Mouse (Mus musculus) hematopoietic stem cell, adult 5-6 weeks (primary cell): ENCODE measurements at regions not wholly inside any gene's neighbourhood (a gene's known extent, or its start where the extent isn't known, plus 50 kb on each side); places are given as distances from the start of the nearest gene placed in this dataset.

Experiments
- ATAC-seq, 2 experiments: fragments of 125-278 bp in 1 of 2; replicated peaks in 1 of 2; 2 replicates each; pipeline ENCODE4 v1.8.0; 2016 to 2017; ENCODE audit warnings: inconsistent platforms in 2 of 2, mild to moderate bottlenecking in 2 of 2, moderate number of reproducible peaks in 2 of 2, low read depth in 1 of 2, moderate TSS enrichment in 1 of 2; ENCODE audit not compliant: low FRiP score in 2 of 2, poor library complexity in 2 of 2, severe bottlenecking in 2 of 2, insufficient read depth in 1 of 2, low TSS enrichment in 1 of 2

GRCm38 (mm10) chr5:77552580-77552979, 144.7 kb upstream of the Igfbp7 start:
- no peak for ATAC-seq

- ATAC-seq: no peak
Observed at GRCm38 (mm10) chr5:77552081-77552480, 144.2 kb upstream of the Igfbp7 start.

DNA sequence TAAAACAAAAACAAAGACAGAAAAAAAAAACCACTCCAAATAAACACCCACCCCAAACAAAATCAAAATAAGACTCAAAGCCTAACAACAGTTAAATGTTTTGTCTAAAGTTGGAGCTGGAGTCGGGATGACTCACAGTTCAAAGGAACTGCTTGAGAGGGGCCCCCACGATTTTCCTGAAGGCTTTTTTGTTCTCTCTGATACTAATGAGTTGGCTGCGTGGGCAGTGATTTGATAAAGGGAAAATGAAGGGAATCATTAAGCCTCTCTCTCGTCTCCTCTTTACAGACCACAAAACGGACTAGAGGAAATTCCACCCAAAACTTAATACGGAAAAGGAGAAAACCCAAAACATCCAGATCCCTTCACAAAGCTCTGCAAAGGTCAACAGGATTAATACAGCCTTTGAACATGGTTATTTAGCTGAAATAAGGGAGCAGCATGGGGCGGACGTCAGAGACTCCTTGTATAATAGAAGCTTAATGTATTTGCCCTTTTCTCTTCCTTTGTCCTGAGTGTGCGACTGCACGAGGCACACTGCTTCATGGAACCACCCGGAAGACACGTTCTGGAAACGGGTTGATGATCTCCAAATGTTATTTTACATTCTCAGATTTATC, 138.3 kb upstream of the Igfbp7 start:
- no peak for ATAC-seq

- ATAC-seq: peak in 1 of 2 experiments; percentile 17; a peak in 1 of 4 replicates
Observed at GRCm38 (mm10) chr5:77532261-77533015, 124.6 kb upstream of the Igfbp7 start.

DNA sequence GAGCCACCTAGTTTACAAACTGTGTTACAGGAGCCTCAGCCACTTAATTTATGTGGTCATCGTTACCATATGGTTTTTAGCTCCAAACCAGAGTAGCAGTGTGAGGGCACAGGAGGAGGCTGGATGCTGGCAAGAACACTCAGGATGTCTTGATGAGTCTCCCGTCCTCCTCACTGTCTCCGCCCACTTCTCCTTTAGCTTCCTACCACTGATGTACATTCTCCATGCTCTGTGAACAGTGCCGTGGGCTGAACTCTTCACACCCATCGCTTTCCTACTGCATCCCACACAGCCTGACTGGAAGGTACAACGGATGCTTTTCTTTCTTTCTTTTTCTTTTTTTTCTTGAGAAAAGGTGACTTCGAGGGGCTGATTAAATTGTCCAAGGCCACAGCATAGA, 122.5 kb upstream of the Igfbp7 start:
- ATAC-seq: no peak

GRCm38 (mm10) chr5:77517252-77517651, 109.4 kb upstream of the Igfbp7 start:
- no peak for ATAC-seq

DNA sequence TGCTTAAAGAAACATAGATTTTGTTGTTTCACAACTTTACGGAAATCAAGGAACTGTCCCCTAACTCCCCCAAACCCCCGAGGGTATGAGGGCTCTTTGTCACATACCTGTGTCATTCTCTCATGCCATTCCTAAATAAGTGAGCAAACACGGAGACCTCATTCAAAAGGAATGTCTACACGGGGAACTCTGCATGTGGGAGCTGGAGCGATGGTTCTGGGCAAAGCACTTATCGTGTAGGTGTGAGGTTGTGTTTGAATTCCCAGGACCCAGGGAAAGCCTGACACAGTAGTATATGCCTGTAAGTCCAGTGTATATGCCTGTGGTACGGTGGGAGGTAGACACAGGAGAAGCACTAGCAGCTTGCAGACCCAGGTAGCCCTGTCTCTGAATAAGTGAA, 107.6 kb upstream of the Igfbp7 start:
- no peak for ATAC-seq

GRCm38 (mm10) chr5:77502684-77503083, 94.8 kb upstream of the Igfbp7 start:
- ATAC-seq: no peak

DNA sequence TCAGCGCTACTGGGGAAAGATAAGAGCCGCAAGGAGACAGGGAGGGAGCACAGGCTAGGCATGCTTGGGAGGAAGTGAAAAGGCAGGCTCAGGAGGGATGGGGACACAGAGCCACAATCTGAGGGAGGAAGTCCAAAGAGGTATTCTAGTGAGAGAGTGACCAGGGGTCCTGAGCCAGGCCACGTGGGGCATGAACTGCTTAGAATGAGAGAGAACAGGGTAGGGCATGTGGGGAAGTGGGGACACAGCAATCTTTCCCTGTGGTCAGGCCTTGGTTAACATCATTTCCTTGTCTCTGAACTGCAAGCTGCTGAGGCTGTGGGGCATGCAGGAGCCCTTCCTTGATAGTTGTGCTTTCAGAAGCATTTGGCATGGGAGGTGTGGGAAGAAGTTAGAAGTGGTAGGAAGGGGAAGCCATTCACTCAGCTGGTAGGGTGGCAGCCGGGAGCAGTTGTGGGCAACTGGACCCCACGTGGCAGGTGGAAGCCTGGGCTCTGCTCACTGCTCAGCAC, 92.2 kb upstream of the Igfbp7 start:
- peak; percentile 83 to 86 for ATAC-seq

DNA sequence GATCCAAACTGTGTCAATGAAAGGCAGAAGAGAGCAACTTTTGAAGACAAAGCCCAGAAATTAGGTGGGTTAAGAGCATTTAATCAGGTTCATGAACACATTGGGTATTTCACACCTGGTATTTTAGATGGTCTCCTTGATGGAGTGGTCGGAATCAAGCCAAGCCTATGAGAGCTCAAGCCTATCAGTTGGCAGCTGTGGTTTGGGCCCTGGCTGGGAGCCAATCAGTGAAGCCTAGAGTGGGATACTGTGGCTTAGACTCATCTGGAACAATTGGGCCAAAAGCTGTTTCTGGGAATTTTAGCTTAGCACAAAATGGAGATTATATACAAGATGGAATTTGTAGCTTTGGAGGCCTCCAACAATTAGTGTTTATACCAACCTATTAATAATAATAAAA, 86.8 kb upstream of the Igfbp7 start:
- no peak for ATAC-seq

- no peak for ATAC-seq
Observed at GRCm38 (mm10) chr5:77488969-77489368, 81.1 kb upstream of the Igfbp7 start.

- ATAC-seq: no peak
Observed at GRCm38 (mm10) chr5:77487837-77488827, 80.3 kb upstream of the Igfbp7 start.

DNA sequence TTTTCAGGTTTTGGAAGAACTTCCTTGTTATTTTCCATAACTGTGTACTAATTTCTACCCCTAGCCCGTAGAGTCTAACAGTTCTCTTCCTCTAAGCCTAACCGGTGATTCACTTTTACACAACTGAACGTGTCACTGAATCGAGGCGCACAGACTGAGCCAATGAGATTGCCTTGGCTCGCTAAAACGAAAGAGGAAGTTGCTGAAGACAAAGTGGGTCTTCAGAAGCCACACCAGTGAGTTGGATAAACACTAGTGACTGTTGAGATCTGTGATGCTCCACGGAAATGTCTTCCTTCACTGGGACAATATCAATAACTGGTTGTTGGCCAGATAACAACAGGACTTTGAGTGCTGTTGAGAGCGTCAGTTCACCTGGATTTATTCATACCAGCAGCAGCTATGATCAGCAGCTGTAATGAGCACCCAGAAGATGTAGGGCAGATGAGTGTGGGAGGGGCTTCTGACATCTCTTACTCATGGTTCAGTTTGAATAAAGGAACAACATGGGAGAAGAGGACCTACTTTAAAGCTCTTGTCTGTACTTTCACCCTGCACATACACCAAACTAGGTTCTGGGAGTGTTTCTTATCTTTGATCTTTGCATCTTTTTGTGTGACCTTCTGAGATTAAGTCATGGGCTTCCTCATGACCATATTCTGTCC, 75.3 kb upstream of the Igfbp7 start:
- ATAC-seq: peak; percentile 56 to 62; a peak in 2 of 4 replicates

DNA sequence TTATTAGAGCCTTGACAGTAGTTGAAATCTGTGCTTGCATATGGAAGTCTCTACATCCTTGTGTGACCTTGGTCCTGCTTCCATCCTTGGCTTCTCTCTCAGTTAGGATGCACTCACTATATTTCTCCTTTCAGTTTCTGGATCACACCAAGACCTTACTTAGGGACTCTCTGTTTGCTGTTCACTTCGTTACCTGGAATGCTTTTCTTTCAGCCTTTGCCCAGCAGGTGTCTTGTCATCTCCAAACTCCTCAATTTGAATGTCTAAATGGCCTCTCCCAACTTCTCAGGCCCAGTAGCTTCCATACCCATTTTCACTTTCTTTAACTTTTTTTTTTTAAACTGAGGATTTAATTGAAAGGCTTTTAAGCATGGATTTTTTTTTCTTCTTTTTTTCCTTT, 74.0 kb upstream of the Igfbp7 start:
- ATAC-seq: no peak

- ATAC-seq: no peak
Observed at GRCm38 (mm10) chr5:77477794-77478193, 70.0 kb upstream of the Igfbp7 start.

GRCm38 (mm10) chr5:77473896-77474486, 66.2 kb upstream of the Igfbp7 start:
- ATAC-seq: no peak

GRCm38 (mm10) chr5:77469236-77469766, 61.5 kb upstream of the Igfbp7 start:
- no peak for ATAC-seq
